Mouse (Mus musculus) layer of hippocampus, postnatal 14 days (tissue): ENCODE measurements around the gene Cnppd1. TPM values are rescaled to one million over a fixed set of nuclear protein-coding genes. Genes with fewer than 3 reads are reported as not detected.

Experiments used
- DNase-seq, 2 experiments: peaks; one replicate each; pipeline ENCODE4 v3.0.0; 2021 to 2022; ENCODE audit warnings: low spot score in 2 of 2, mixed read lengths in 1 of 2
- total RNA-seq, 2 experiments: library from RNA; stranded (reverse); gene quantifications; 2 replicates each; pipeline ENCODE4 v1.2.3; 2021

Gene Cnppd1
- total RNA-seq, 2 experiments from 2014 or later: 31.1 to 31.4 TPM

DNA sequence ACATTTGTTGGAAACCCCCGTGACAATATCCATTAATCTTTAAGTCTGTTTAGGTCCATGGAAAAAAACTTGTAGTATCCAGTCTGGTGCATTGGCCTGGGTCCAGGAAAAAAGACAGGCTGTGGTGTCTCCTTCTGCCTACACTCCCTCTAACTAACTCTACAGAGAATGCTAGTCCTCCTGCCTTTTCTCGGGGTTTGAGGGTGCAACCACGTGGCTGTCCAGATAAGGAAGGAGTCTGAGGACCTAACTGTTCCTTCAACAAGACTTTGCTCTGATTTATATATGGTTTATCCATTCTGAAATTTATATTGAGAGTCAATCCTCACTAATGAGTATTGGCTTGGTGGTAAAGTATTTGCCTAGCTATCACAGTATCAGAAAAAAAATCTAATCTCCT is 13.3 kb upstream of the Cnppd1 start:
- DNase-seq: no peak

- DNase-seq: no peak
These were observed 6.2 kb upstream of the Cnppd1 start for GRCm38 (mm10) chr1:75148727-75149126.

GRCm38 (mm10) chr1:75147411-75148135 is 5.1 kb upstream of the Cnppd1 start:
- DNase-seq: no peak

- DNase-seq: no peak
These were observed 3.1 kb upstream of the Cnppd1 start for GRCm38 (mm10) chr1:75145589-75145988.

- peak; percentile 42 to 57 for DNase-seq
These were observed 873 bp downstream of the Cnppd1 start for GRCm38 (mm10) chr1:75141486-75142190.

DNA sequence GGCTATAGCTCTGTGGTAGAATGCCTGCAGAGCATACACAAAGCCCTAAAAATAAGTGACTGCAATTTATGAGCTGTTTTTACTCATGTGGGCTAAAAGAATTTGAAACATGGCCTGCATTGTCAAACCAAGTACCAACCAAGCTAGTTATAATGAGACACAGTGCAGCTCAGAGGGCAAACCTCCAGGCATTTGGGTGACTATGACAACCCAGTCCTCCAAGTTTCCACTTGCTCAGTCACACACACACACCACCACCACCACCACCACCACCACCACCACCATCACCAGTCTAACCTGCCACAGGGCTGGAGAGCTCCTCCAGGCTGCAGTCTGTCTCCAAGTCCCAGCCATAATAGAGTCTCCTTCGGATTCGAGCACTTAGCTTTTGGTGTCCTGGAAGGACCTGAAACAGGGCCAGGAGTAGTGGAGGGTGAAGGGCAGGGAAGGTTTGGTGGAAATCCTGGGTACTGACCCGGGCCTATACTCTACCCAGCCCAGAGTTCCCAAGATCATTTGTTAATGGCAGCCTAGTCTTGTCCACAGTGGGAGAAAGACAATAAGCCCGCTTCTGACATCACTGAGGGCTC is 1.8 kb downstream of the Cnppd1 start:
- DNase-seq: no peak

DNA sequence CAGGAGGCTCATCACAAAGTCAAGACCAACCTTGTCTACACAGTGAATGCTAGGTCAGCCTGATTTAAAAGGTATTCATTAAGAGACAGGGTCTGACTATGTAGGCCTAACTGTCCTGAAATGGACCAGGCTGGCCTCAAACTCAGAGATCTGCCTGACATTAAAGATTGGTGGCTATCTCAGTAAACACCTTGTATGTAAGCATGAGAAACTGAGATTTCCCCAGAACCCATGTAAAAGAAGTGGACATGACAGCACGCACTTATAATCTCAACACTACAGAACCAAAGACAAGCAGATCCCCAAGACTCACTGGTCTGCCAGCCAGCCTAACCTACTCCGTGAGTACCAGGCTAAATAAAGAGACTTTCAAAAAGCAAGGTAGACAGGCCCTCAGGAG is 4.1 kb downstream of the Cnppd1 start:
- DNase-seq: no peak

GRCm38 (mm10) chr1:75136730-75137129 is 5.8 kb downstream of the Cnppd1 start:
- no peak for DNase-seq

- no peak for DNase-seq
These were observed 6.2 kb downstream of the Cnppd1 start for GRCm38 (mm10) chr1:75136293-75136692.

DNA sequence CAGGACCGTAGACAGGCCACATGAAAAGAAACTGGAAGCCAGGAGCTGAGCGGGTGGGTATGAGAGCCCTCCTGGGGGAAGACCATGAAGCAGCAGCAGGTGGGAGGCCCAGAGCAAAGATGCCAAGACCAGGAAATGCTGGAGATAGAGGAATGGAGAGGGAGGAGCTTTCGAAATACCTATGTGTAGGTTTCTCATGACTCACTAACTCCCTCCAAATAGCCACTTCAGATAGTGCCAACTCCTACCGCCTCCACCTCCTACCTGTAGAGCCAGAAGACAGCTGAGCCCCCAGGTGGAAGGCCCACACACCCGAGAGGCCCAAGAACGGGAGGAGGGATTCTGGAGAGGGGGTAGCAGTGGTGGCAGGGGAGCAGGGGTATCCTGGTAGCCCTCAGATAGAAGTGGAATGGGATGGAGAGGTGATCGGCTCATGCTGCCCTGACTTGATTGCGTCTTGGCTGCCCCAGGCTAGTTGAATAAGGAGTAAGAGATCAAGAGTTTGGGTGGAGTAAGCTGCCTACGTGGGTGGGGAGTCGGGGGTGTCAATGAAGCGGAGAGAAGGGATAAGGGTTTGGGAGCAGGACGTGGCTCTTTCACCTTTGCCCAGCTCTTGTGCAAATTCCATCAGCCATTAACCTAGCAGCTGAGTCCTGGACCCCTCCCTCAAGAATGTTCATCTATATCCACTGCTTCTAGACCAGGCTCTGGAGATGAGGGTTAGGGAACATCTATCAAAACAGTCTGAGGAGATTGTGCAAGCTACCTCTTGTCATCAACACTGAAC is 8.9 kb downstream of the Cnppd1 start, which contains the start of gene Slc23a3:
Gene Slc23a3, minus strand, starts transcription at position 470 of the 787 bp plus-strand sequence.
- no peak for DNase-seq

DNA sequence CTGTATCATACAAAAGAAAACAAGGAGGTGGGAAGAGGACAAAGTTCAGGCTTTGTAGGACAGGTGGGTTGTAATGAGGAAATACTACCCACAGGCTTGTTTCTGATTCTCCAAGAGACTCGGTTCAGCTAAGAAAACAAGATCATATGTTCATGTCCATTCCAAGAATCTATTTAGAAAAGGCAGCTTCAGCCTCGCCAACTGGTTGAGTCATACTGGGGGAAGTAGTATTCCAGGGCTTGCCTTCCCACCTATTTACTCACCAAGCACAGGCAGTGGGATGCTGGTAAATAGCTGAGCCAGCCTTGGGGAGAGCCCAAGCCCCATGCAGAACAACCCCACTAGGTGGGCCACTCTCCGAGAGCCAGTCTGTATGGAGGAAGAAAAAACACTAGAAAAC is 13.9 kb downstream of the Cnppd1 start:
- DNase-seq: no peak

DNA sequence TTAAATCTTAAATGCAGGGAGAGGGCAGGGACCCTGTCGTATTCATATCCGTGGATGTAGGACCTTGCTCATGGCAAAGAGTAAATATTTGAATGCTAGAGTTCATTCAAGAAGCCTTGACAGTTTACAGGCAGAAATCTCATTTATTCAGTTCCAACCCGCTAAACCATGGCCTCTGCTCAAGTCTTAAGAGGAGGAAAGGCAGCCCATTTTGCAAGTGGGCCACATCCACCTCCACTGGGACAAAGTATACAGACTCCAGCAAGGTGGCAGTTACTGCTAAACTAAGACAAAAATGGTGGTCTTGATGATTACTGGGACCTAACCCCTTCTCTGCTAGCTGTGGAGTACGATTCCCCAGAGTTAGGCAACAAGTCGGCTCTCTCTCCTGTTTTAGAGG is 17.1 kb downstream of the Cnppd1 start:
- DNase-seq: no peak

GRCm38 (mm10) chr1:75124346-75125321 is 17.9 kb downstream of the Cnppd1 start, which contains the start of gene Nhej1:
Gene Nhej1, minus strand, starts transcription at chr1:75125200.
- peak; percentile 93 to 94 for DNase-seq

DNA sequence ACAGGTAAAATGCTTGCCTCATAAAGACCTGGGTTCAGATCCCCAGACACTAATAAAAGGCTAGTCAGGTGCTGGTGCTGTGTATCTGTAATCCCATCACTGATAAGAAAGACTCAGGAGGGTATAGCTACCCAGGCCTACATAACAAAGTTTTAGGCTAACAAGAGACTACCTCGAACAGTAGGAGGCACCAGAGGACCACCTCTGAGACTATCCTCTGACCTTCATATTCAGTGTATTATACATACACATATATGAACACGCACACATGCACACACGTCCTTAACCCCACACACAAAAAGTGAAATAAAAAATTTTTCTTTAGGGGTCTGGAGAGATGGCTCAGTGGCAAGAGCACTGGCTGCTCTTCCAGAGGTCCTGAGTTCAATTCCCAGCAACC is 20.3 kb downstream of the Cnppd1 start:
- DNase-seq: no peak

Other genes with a start within 250 kb of the Cnppd1 start
- under 1 TPM in 1 of 2 experiments, not detected in 1; 0.91 TPM for gene Cryba2, start 249.6 kb downstream of the Cnppd1 start, total RNA-seq
- gene Cfap65, start 207.1 kb downstream of the Cnppd1 start, total RNA-seq: 1 to 10 TPM; 1.6 to 3.8 TPM
- gene Ihh, start 191.0 kb downstream of the Cnppd1 start, total RNA-seq: under 1 TPM; 0.35 to 0.60 TPM
- gene Nhej1, start 17.5 kb downstream of the Cnppd1 start, total RNA-seq: 1 to 10 TPM; 2.2 to 2.7 TPM
- under 1 TPM in 1 of 2 experiments, not detected in 1; 0.35 TPM for gene Slc23a3, start 8.8 kb downstream of the Cnppd1 start, total RNA-seq
- gene Retreg2, start 67 bp upstream of the Cnppd1 start, total RNA-seq: 100 to 1,000 TPM; 143 to 148 TPM
- gene Zfand2b, start 25.9 kb upstream of the Cnppd1 start, total RNA-seq: 10 to 100 TPM; 30.9 to 32.7 TPM
- gene Abcb6, start 37.7 kb upstream of the Cnppd1 start, total RNA-seq: 10 to 100 TPM; 30.7 to 35.2 TPM
- gene Ankzf1, start 49.4 kb upstream of the Cnppd1 start, total RNA-seq: 10 to 100 TPM; 19.5 to 21.1 TPM
- 100 to 1,000 TPM; 110 to 115 TPM for gene Atg9a, start 49.5 kb upstream of the Cnppd1 start, total RNA-seq
- gene Glb1l, start 68.1 kb upstream of the Cnppd1 start, total RNA-seq: 10 to 100 TPM; 21.3 to 21.7 TPM
- gene Stk16, start 68.1 kb upstream of the Cnppd1 start, total RNA-seq: 10 to 100 TPM; 90.5 to 91.4 TPM
- gene Tuba4a, start 77.2 kb upstream of the Cnppd1 start, total RNA-seq: 100 to 1,000 TPM; 512 to 548 TPM
- gene A630095N17Rik, start 89.4 kb upstream of the Cnppd1 start, total RNA-seq: not detected
- 10 to 100 TPM; 60.0 to 61.1 TPM for gene Dnajb2, start 93.7 kb upstream of the Cnppd1 start, total RNA-seq
- gene Ptprn, start 121.8 kb upstream of the Cnppd1 start, total RNA-seq: 100 to 1,000 TPM; 326 to 350 TPM
- gene Resp18, start 135.7 kb upstream of the Cnppd1 start, total RNA-seq: 10 to 100 TPM; 68.2 to 98.9 TPM
- gene Dnpep, start 175.3 kb upstream of the Cnppd1 start, total RNA-seq: 10 to 100 TPM; 50.4 to 55.2 TPM
- 1 to 10 TPM; 1.6 to 1.8 TPM for gene Des, start 217.6 kb upstream of the Cnppd1 start, total RNA-seq
- gene Speg, start 232.6 kb upstream of the Cnppd1 start, total RNA-seq: 100 to 1,000 TPM; 184 TPM